Mouse (Mus musculus) heart, adult 2 months (tissue): ENCODE measurements around the gene Tex261.

Experiments used
- CTCF ChIP-seq: fragments of 200-600 bp; IDR thresholded peaks from 2 replicates; pipeline ENCODE4 v1.8.1; 2022; ENCODE audit warnings: antibody characterized with exemption, mild to moderate bottlenecking, moderate library complexity
- EP300 ChIP-seq: fragments of 200-500 bp; IDR thresholded peaks from 2 replicates; pipeline ENCODE4 v1.6.1; 2011; ENCODE audit warnings: low read depth, low read length, control low read depth; ENCODE audit not compliant: insufficient read depth

GRCm38 (mm10) chr6:83766982-83767381 is 8.6 kb downstream of the Tex261 start:
- no peak for TF ChIP-seq CTCF
- 0 out of 2 replicates have a peak, but pooled peaks have one; percentile 13 for TF ChIP-seq EP300
